Mouse (Mus musculus): ENCODE measurements around the gene Irgm2.

- TF ChIP-seq CTCF (IDR thresholded peaks at IDR 0.05) (no peak), EP300 (IDR thresholded peaks at IDR 0.05) (no peak)
Observed at GRCm38 (mm10) chr11:58183579-58183978, 15.8 kb upstream of the Irgm2 start.
